Mouse (Mus musculus) 3T3-L1 (cell line): ENCODE measurements around the gene Polg2.
"Not testable (repeated sequence)": the region's sequence is repeated elsewhere in the genome, so short reads cannot be mapped to it uniquely, and the experiment has no call there.

Experiments used
- DNase-seq: peaks from one replicate; pipeline ENCODE4 v3.0.0-alpha.2; 2015; ENCODE audit warnings: low read depth, low spot score

Polg2 gene

DNA sequence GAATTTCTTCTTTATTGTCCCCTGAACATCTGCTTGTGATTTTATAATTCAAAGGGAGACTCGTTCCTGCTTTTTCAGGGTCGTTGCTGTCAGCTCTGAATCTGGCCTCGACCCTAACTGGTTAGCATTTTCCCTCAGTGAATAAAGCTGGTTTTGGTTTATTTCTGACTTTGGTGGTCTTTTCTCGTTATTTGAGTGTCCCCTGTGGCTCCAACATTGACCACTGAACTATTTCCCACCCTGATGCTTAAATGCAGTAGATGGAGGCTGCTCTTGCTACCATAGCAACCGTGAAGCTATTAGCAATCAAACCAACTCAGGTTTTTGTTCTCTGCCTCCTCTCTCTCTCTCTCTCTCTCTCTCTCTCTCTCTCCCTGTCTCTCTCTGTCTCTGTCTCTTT, 51.4 kb downstream of the Polg2 start:
- no peak for DNase-seq

DNA sequence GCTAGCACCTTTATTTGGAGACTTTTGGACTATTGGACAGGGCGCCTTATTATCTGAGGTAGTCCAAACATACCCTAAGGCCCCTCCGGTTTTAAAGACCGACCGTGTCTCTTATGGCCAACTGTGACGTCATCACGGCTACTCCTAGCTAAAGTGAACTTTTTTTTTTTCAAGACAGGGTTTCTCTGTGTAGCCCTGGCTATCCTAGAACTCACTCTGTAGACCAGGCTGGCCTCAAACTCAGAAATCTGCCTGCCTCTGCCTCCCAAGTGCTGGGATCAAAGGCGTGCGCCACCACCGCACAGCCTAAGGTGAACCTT, 54.5 kb downstream of the Polg2 start:
- DNase-seq = not testable (repeated sequence)

DNA sequence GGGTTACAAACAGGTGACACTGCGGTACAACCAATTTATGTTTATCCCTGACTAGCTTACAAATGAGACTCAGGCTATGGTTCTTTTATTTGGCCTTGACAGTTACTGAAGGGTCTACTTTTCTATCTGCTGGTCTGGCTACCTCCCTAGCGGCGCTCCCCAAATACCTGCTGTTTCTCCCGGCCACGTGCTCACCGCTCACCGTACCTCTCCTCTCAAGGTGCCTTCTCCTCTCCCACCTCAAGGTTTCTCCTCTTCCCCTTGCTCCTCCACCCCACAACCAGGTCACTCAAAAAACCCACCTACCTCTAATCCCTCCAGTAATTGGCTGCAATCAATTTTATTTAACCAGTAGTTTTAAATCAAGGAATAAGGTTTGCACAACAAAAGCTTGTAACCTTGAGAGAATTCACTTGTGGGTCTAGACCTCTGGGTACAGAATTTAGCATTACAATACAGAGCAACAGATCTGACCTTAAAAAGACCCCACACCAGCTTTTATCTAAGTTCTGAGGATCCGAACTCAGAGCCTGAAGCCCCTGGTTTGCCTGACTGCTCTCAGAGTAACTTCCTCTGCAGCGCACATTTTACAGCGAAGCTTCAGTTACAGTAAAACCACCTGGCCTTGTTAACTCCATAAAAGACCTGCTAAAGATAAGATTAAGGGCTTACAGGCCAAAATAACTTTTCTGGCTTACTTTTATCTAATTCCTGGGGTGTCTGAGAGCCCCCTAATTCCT, 55.0 kb downstream of the Polg2 start:
- DNase-seq = no peak

DNA sequence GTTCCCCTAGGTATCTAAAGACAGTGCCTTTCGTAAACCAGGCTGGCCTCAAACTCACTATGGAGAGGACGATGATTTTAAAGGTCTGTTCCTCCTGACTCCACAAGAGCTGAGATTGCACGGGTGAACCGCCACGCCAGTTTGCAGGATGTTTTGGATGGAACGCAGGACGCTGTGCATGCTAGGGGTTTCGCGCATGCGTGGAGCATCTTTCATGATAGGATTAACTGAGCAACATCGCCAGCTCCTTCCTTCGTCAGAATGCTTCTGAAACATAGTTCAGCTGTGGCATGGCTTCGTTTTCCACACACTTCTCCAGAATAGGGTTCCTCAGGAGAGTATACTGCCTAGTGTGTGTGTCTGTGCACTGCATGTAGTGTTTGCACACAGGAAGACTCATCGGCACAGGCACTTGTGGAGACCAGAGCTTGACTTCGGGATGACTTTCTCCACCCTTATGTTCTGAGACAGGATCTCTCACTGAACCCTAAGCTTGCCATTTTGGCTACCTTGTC, 55.7 kb downstream of the Polg2 start:
- no peak for DNase-seq

DNA sequence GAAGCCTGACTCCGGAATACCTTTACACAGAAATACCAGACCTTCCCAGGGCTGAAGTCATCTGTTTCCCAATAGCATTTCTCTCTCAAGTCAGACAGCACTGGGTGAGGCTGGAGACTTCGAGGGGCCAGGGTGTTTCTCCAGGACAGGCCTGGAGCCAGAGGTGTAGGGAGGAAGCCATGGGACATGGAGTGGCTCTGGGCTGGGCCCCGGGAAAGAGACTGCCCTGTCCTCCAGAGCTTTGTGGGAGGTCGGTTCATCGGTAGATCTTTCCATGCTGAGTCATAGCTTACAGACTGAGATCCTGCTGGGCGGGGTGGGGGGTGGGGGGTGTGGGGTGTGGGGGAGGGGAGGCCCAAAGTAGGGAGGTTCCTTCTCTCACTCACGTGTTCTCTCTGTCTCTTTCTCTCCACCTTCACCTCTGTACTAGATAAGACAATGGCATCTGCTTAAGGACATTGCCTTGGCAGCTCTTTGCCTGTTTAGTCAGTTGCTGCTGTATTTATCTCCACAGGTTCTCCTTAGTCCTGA, 56.4 kb downstream of the Polg2 start:
- DNase-seq = peak; percentile 73

DNA sequence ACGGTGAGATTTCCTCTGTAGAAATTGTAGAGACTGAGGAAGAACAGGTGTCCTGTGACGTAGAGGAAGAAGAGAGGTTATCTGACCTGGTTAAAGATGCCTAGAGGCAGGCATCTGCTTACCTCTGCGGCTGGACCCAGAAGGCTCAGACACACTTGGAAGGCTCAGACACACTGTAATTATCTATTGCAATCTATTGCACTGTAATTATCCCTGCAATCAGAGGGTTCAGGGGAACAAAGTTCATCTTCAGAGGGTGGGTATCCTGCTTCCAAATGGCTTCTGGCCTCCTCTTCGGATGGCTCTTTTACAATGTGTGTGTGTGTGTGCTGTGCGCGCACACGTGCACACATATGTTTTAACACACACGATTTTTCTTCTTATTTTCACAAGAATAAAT, 59.0 kb downstream of the Polg2 start:
- DNase-seq = no peak
